Comparison of ENCODE assay signal across 9 mouse cellular contexts in genomic region chr1:90651781-90652180, GRCm38 (mm10). TPM values are rescaled to one million over a fixed set of nuclear protein-coding genes. Genes with fewer than 3 reads are reported as not detected.
DNase-seq lines count a peak whose midpoint lies in the region; ATAC-seq and TF ChIP-seq lines count a peak whose summit lies in the region.
"Had no signal": no experiment of that assay in that cellular context is flagged by ENCODE, and none has a peak within 500 bp of the region (broad histone marks: within the 10 kb centered on the region; RNA-seq: fewer than 3 reads in every experiment).

No protein-coding gene starts in this region.

- H3K27ac ChIP-seq in gastrocnemius, adult 2 months = peak overlapping the region; percentile 78
- H3K27ac ChIP-seq in liver, adult 2 months (replicated peaks; ENCODE audit: insufficient read depth, low read depth, low read length) = peak overlapping the region; percentile 45
- peak overlapping the region; percentile 88 for H3K27ac ChIP-seq in embryonic facial prominence, embryonic 15.5 days (replicated peaks)
- H3K27ac ChIP-seq in limb, embryonic 12.5 days = peak overlapping the region; percentile 91; the same call in 1 of the 2 replicates

- intact Hi-C loops in gastrocnemius, adult 2 months (cut with DNase I) = loop anchor here (5.0 kb wide), 2 partner anchors 81 to 306 kb away; no protein-coding TSS in a partner anchor
- intact Hi-C loops in left cerebral cortex, postnatal 36 days (cut with DNase I) = loop anchor here (1.0 kb wide), 1 partner anchor 189 kb away; no protein-coding TSS in a partner anchor

- H3K9me3 ChIP-seq in embryonic facial prominence, embryonic 15.5 days (replicated peaks) = no peaks in the 10 kb centered on the region
- H3K9me3 ChIP-seq in limb, embryonic 12.5 days = no peaks in the 10 kb centered on the region

- TF ChIP-seq CTCF in gastrocnemius, adult 2 months (IDR thresholded peaks at IDR 0.05) = no peak
- no peak for TF ChIP-seq CTCF in liver, adult 2 months (IDR thresholded peaks at IDR 0.05; ENCODE audit: low read depth, low read length)

- H3K27me3 ChIP-seq in liver, adult 2 months (ENCODE audit: control insufficient read depth, insufficient read depth, low read length) = no peaks in the 10 kb centered on the region
- no peaks in the 10 kb centered on the region for H3K27me3 ChIP-seq in embryonic facial prominence, embryonic 15.5 days
- no peaks in the 10 kb centered on the region for H3K27me3 ChIP-seq in limb, embryonic 12.5 days

- no peaks in the 10 kb centered on the region for H3K79me2 ChIP-seq in liver, adult 2 months (ENCODE audit: control insufficient read depth, insufficient read depth, low read length)

- H3K4me3 ChIP-seq in gastrocnemius, adult 2 months = no peak overlapping the region
- H3K4me3 ChIP-seq in liver, adult 2 months (ENCODE audit: insufficient read depth, low read depth, low read length) = no peak overlapping the region
- no peak overlapping the region for H3K4me3 ChIP-seq in embryonic facial prominence, embryonic 15.5 days (replicated peaks)
- H3K4me3 ChIP-seq in limb, embryonic 12.5 days (replicated peaks) = no peak overlapping the region

- no peak for ATAC-seq in embryonic facial prominence, embryonic 15.5 days (ENCODE audit: insufficient number of reproducible peaks, low FRiP score, low TSS enrichment, low read depth)
- no peak for ATAC-seq in limb, embryonic 12.5 days (ENCODE audit: insufficient number of reproducible peaks, insufficient read depth, low FRiP score, low TSS enrichment, low read depth)
- no peak for ATAC-seq in megakaryocyte progenitor cell, adult 5-6 weeks (replicated peaks; ENCODE audit: poor library complexity)

- no peak for TF ChIP-seq POLR2A in liver, adult 2 months (IDR thresholded peaks at IDR 0.05; ENCODE audit: extremely low read depth, insufficient read depth, low read length)

- no peak overlapping the region for H3K9ac ChIP-seq in liver, adult 2 months (ENCODE audit: low read depth, low read length)
- H3K9ac ChIP-seq in embryonic facial prominence, embryonic 15.5 days = no peak overlapping the region
- no peak overlapping the region for H3K9ac ChIP-seq in limb, embryonic 12.5 days (replicated peaks)

- no peaks in the 10 kb centered on the region for H3K4me1 ChIP-seq in liver, adult 2 months (ENCODE audit: control insufficient read depth, insufficient read depth, low read length)
- H3K4me1 ChIP-seq in embryonic facial prominence, embryonic 15.5 days = peaks cover 43% of the 10 kb centered on the region
- peaks cover 18% of the 10 kb centered on the region for H3K4me1 ChIP-seq in limb, embryonic 12.5 days (replicated peaks)

- H3K4me2 ChIP-seq in embryonic facial prominence, embryonic 15.5 days (replicated peaks) = no peak overlapping the region
- H3K4me2 ChIP-seq in limb, embryonic 12.5 days = no peak overlapping the region

- no peaks in the 10 kb centered on the region for H3K36me3 ChIP-seq in liver, adult 2 months (ENCODE audit: control insufficient read depth, insufficient read depth, low read length)
- no peaks in the 10 kb centered on the region for H3K36me3 ChIP-seq in embryonic facial prominence, embryonic 15.5 days
- H3K36me3 ChIP-seq in limb, embryonic 12.5 days = no peaks in the 10 kb centered on the region

- DNase-seq in gastrocnemius, adult 2 months = peak; percentile 57
- DNase-seq in gastrocnemius, postnatal 10 days = no peak
- DNase-seq in liver, adult 2 months (ENCODE audit: extremely low read depth, low read depth, low spot score) = no peak
- DNase-seq in liver = no peak
- no peak for DNase-seq in left cerebral cortex, postnatal 36 days (ENCODE audit: low spot score in 2 of 2)
- DNase-seq: right cerebral cortex, adult 18-20 months had no signal

RNA-seq across cellular contexts. Expression of gene Cops8, which starts 49.0 kb away (rescaled TPM):
- 100 to 1,000 TPM; 102 to 104 TPM for total RNA-seq in gastrocnemius, adult 2 months (2021)
- total RNA-seq in gastrocnemius, postnatal 10 days (2021) = 10 to 100 TPM; 74.9 to 75.5 TPM
- total RNA-seq in liver, adult 2 months (2014; rRNA removed) = 19.4 and 19.6 TPM in 2 replicates
- polyA plus RNA-seq in liver, adult 2 months (2012; rRNA removed) = 14.5 and 21.7 TPM in 2 replicates
- 126 and 137 TPM in 2 replicates for polyA plus RNA-seq in embryonic facial prominence, embryonic 15.5 days (2015; fragmentation: Nextera tagmentation; extraction: Ambion mirVana)
- polyA plus RNA-seq in limb, embryonic 12.5 days (2016; fragmentation: Nextera tagmentation; extraction: Ambion mirVana) = 178 and 204 TPM in 2 replicates
- 100 to 1,000 TPM; 112 to 126 TPM for total RNA-seq in left cerebral cortex, postnatal 36 days (2021)
- 50.9 and 53.2 TPM in 2 replicates for total RNA-seq in megakaryocyte progenitor cell, adult 5-6 weeks (2015)
- total RNA-seq in megakaryocyte progenitor cell, adult 5-6 weeks (2017) = 60.4 and 86.6 TPM in 2 replicates
